Mouse (Mus musculus) MEL (cell line): ENCODE results near the gene Erbb2. TPM values are rescaled to one million over a fixed set of nuclear protein-coding genes. Genes with fewer than 3 reads are reported as not detected.

ENCODE experiments used
- DNase-seq: peaks from one replicate; pipeline ENCODE4 v3.0.0; 2011; ENCODE audit warnings: low read depth, low spot score
- H3K27ac ChIP-seq: 2 replicates; pipeline ENCODE4 v1.5.1; 2012; ENCODE audit warnings: low read depth, mild to moderate bottlenecking, control low read depth, low read length, moderate library complexity; ENCODE audit not compliant: control insufficient read depth
- H3K27me3 ChIP-seq, 2 experiments: fragments of 150-350 bp in 1 of 2; sonication (generic) in 1 of 2; 2 replicates each; pipeline ENCODE4 v1.6.1; 2012; ENCODE audit warnings: low read length in 2 of 2, mild to moderate bottlenecking in 2 of 2, improper control_type of control experiment in 1 of 2, moderate library complexity in 1 of 2; ENCODE audit not compliant: insufficient read depth in 2 of 2, control insufficient read depth in 1 of 2
- H3K36me3 ChIP-seq, 2 experiments: 2 replicates each; pipeline ENCODE4 v1.6.1; 2012 to 2014; ENCODE audit warnings: low read length in 2 of 2, improper control_type of control experiment in 1 of 2, inconsistent platforms in 1 of 2, mild to moderate bottlenecking in 1 of 2; ENCODE audit not compliant: insufficient read depth in 2 of 2, control insufficient read depth in 1 of 2
- H3K4me1 ChIP-seq, 2 experiments: fragments of 150-350 bp in 1 of 2; sonication (generic) in 1 of 2; 2 replicates each; pipeline ENCODE4 v1.6.1; 2012; ENCODE audit warnings: low read length in 2 of 2, improper control_type of control experiment in 1 of 2, mild to moderate bottlenecking in 1 of 2; ENCODE audit not compliant: insufficient read depth in 2 of 2, control insufficient read depth in 1 of 2
- H3K4me3 ChIP-seq, 2 experiments: fragments of 150-350 bp in 1 of 2; sonication (generic) in 1 of 2; 2 replicates each; pipeline ENCODE4 v1.5.1; 2012; ENCODE audit warnings: low read depth in 2 of 2, low read length in 2 of 2, mild to moderate bottlenecking in 2 of 2, moderate library complexity in 2 of 2, control low read depth in 1 of 2, improper control_type of control experiment in 1 of 2; ENCODE audit not compliant: control insufficient read depth in 1 of 2, insufficient read depth in 1 of 2
- H3K79me2 ChIP-seq: 2 replicates; pipeline ENCODE4 v1.6.1; 2012; ENCODE audit warnings: mild to moderate bottlenecking, low read length, moderate library complexity; ENCODE audit not compliant: control insufficient read depth, poor library complexity, insufficient read depth
- H3K9ac ChIP-seq: 2 replicates; pipeline ENCODE4 v1.6.1; 2012; ENCODE audit warnings: low read depth, mild to moderate bottlenecking, control low read depth, low read length, moderate library complexity; ENCODE audit not compliant: control insufficient read depth, poor library complexity, severe bottlenecking
- H3K9me3 ChIP-seq: fragments of 150-350 bp; sonication (generic); replicated peaks from 2 replicates; pipeline ENCODE4 v1.6.1; 2012; ENCODE audit warnings: mild to moderate bottlenecking, low read length, improper control_type of control experiment, moderate library complexity; ENCODE audit not compliant: insufficient read depth
- CHD2 ChIP-seq: IDR thresholded peaks from 2 replicates; pipeline ENCODE4 v1.6.1; 2011; ENCODE audit warnings: low read length, improper control_type of control experiment
- CTCF ChIP-seq, 3 experiments: IDR thresholded peaks in 2 of 3; conservative IDR thresholded peaks in 1 of 3; 2 replicates each; pipeline ENCODE4 v1.5.1; 2011 to 2012; ENCODE audit warnings: low read length in 3 of 3, low read depth in 2 of 3, mild to moderate bottlenecking in 2 of 3, improper control_type of control experiment in 1 of 3, inconsistent platforms in 1 of 3, mixed read lengths in 1 of 3, moderate library complexity in 1 of 3; ENCODE audit not compliant: control insufficient read depth in 1 of 3, insufficient read depth in 1 of 3, poor library complexity in 1 of 3, severe bottlenecking in 1 of 3
- E2F4 ChIP-seq: IDR thresholded peaks from 2 replicates; pipeline ENCODE4 v1.6.1; 2011; ENCODE audit warnings: low read depth, low read length, improper control_type of control experiment, borderline replicate concordance
- GABPA ChIP-seq: IDR thresholded peaks from 2 replicates; pipeline ENCODE4 v1.6.1; 2012; ENCODE audit warnings: low read depth, mild to moderate bottlenecking, inconsistent platforms, low read length, improper control_type of control experiment, moderate library complexity
- HCFC1 ChIP-seq: IDR thresholded peaks from 2 replicates; pipeline ENCODE4 v1.6.1; 2012; ENCODE audit warnings: low read depth, mild to moderate bottlenecking, inconsistent platforms, low read length, improper control_type of control experiment, moderate library complexity
- JUND ChIP-seq: IDR thresholded peaks from 2 replicates; pipeline ENCODE4 v1.6.1; 2011; ENCODE audit warnings: low read depth, mild to moderate bottlenecking, improper control_type of control experiment, low read length
- KAT2A ChIP-seq: conservative IDR thresholded peaks from 2 replicates; pipeline ENCODE4 v1.6.1; 2012; ENCODE audit warnings: low read depth, low read length, improper control_type of control experiment, inconsistent platforms
- MAFK ChIP-seq: IDR thresholded peaks from 2 replicates; pipeline ENCODE4 v1.6.1; 2011; ENCODE audit warnings: low read depth, mild to moderate bottlenecking, low read length, improper control_type of control experiment, borderline replicate concordance
- MAX ChIP-seq: IDR thresholded peaks from 2 replicates; pipeline ENCODE4 v1.6.1; 2011; ENCODE audit warnings: low read length, improper control_type of control experiment
- MXI1 ChIP-seq: IDR thresholded peaks from 2 replicates; pipeline ENCODE4 v1.6.1; 2011; ENCODE audit warnings: mild to moderate bottlenecking, low read depth, low read length, improper control_type of control experiment
- MYB ChIP-seq: IDR thresholded peaks from 2 replicates; pipeline ENCODE4 v1.6.1; 2011; ENCODE audit warnings: mild to moderate bottlenecking, low read depth, low read length, improper control_type of control experiment
- MYC ChIP-seq: IDR thresholded peaks from 2 replicates; pipeline ENCODE4 v1.6.1; 2011; ENCODE audit warnings: low read depth, mild to moderate bottlenecking, low read length, improper control_type of control experiment, moderate library complexity
- NELFE ChIP-seq: IDR thresholded peaks from 2 replicates; pipeline ENCODE4 v1.6.1; 2011; ENCODE audit warnings: low read depth, low read length, improper control_type of control experiment
- POLR2A ChIP-seq, 2 experiments: IDR thresholded peaks; 2 replicates each; pipeline ENCODE4 v1.6.1; 2011 to 2012; ENCODE audit warnings: low read length in 2 of 2, mild to moderate bottlenecking in 2 of 2, control low read depth in 1 of 2, improper control_type of control experiment in 1 of 2, low read depth in 1 of 2, moderate library complexity in 1 of 2; ENCODE audit not compliant: control insufficient read depth in 1 of 2, insufficient read depth in 1 of 2, poor library complexity in 1 of 2
- POLR2AphosphoS2 ChIP-seq: IDR thresholded peaks from 2 replicates; pipeline ENCODE4 v1.6.1; 2011; ENCODE audit warnings: low read length, improper control_type of control experiment
- RAD21 ChIP-seq: IDR thresholded peaks from 2 replicates; pipeline ENCODE4 v1.6.1; 2011; ENCODE audit warnings: mild to moderate bottlenecking, low read depth, low read length, improper control_type of control experiment
- SIN3A ChIP-seq: IDR thresholded peaks from 2 replicates; pipeline ENCODE4 v1.6.1; 2012; ENCODE audit warnings: low read length, improper control_type of control experiment, inconsistent platforms
- SMC3 ChIP-seq: IDR thresholded peaks from 2 replicates; pipeline ENCODE4 v1.6.1; 2011; ENCODE audit warnings: low read depth, low read length, improper control_type of control experiment
- TBP ChIP-seq: IDR thresholded peaks from 2 replicates; pipeline ENCODE4 v1.8.0; 2011; ENCODE audit warnings: low read depth, low read length, improper control_type of control experiment
- TCF12 ChIP-seq: IDR thresholded peaks from 2 replicates; pipeline ENCODE4 v1.6.1; 2014; ENCODE audit warnings: low read depth, mild to moderate bottlenecking, inconsistent platforms, low read length, improper control_type of control experiment, moderate library complexity
- UBTF ChIP-seq: IDR thresholded peaks from 2 replicates; pipeline ENCODE4 v1.6.1; 2012; ENCODE audit warnings: low read depth, mild to moderate bottlenecking, inconsistent platforms, low read length, improper control_type of control experiment, moderate library complexity, borderline replicate concordance; ENCODE audit not compliant: insufficient read depth
- USF1 ChIP-seq: IDR thresholded peaks from 2 replicates; pipeline ENCODE4 v1.6.1; 2014; ENCODE audit warnings: low read depth, mild to moderate bottlenecking, inconsistent platforms, low read length, improper control_type of control experiment, moderate library complexity
- USF2 ChIP-seq, 2 experiments: IDR thresholded peaks; 2 replicates each; pipeline ENCODE4 v1.6.1; 2011 to 2012; ENCODE audit warnings: improper control_type of control experiment in 2 of 2, low read length in 2 of 2, borderline replicate concordance in 1 of 2, inconsistent platforms in 1 of 2, low read depth in 1 of 2, mild to moderate bottlenecking in 1 of 2; ENCODE audit not compliant: insufficient read depth in 1 of 2
- ZC3H11A ChIP-seq: IDR thresholded peaks from 2 replicates; pipeline ENCODE4 v1.6.1; 2012; ENCODE audit warnings: low read depth, mild to moderate bottlenecking, inconsistent platforms, low read length, improper control_type of control experiment
- ZKSCAN1 ChIP-seq: IDR thresholded peaks from 2 replicates; pipeline ENCODE4 v1.6.1; 2012; ENCODE audit warnings: low read depth, mild to moderate bottlenecking, inconsistent platforms, low read length, improper control_type of control experiment, moderate library complexity
- ZMIZ1 ChIP-seq: IDR thresholded peaks from 2 replicates; pipeline ENCODE4 v1.6.1; 2012; ENCODE audit warnings: low read depth, mild to moderate bottlenecking, inconsistent platforms, low read length, improper control_type of control experiment, moderate library complexity
- polyA plus RNA-seq, 2 experiments: library from polyadenylated mRNA; stranded (reverse) in 1 of 2; unstranded in 1 of 2; fragments of >175 nt in 1 of 2; fragments of >200 nt in 1 of 2; gene quantifications; 2 replicates each; pipeline versions ENCODE4 v1.2.1 to v1.2.4; 2012; ENCODE audit warnings: low replicate concordance in 2 of 2, low read depth in 1 of 2; ENCODE audit not compliant: insufficient read length in 2 of 2, insufficient read depth in 1 of 2, missing spikeins in 1 of 2
- total RNA-seq: library from RNA; depleted of rRNA; stranded (reverse); fragments of 300-350 nt; gene quantifications from 2 replicates; pipeline ENCODE4 v1.2.3, GENCODE M21; 2012

The Erbb2 gene
- total and polyA plus RNA-seq, 3 experiments = not detected

GRCm38 (mm10) chr11:98459860-98460259 lies 47.6 kb downstream of the Erbb2 start:
- TF ChIP-seq RAD21 (no peak), MAFK (no peak), USF2 (IDR thresholded peaks at IDR 0.05; ENCODE audit: borderline replicate concordance in 1 of 2, insufficient read depth in 1 of 2, low read depth in 1 of 2, low read length in 2 of 2) (no peak), MYC (no peak), TCF12 (no peak), UBTF (no peak), USF1 (no peak), TBP (no peak), KAT2A (no peak), CHD2 (no peak), GABPA (no peak), MAX (no peak), ZKSCAN1 (no peak), SIN3A (no peak), NELFE (no peak), SMC3 (no peak), MXI1 (no peak), E2F4 (no peak), CTCF (IDR thresholded peaks at IDR 0.05 in 2 of 3, conservative IDR thresholded peaks at IDR 0.05 in 1 of 3; ENCODE audit: control insufficient read depth in 1 of 3, insufficient read depth in 1 of 3, low read depth in 2 of 3, low read length in 3 of 3, poor library complexity in 1 of 3, severe bottlenecking in 1 of 3) (no peak), JUND (no peak)
- H3K27ac ChIP-seq = no peak overlapping the region
- no peak for DNase-seq
- H3K36me3 ChIP-seq = peaks cover 0 to 2% of the 10 kb centered on the region in 2 experiments; a peak in 1 of 4 replicates
- H3K9ac ChIP-seq = no peak overlapping the region
- H3K4me1 ChIP-seq = peaks cover 0 to 10% of the 10 kb centered on the region in 2 experiments; a peak in 1 of 4 replicates
- H3K4me3 ChIP-seq = no peak overlapping the region
- H3K9me3 ChIP-seq = no peaks in the 10 kb centered on the region
- H3K27me3 ChIP-seq = peaks cover 0 to 4% of the 10 kb centered on the region in 2 experiments; a peak in 2 of 4 replicates
- H3K79me2 ChIP-seq = no peaks in the 10 kb centered on the region; the same call in 1 of the 2 replicates

- no peak for TF ChIP-seq E2F4
- TF ChIP-seq JUND = no peak
- no peak for TF ChIP-seq ZMIZ1
- TF ChIP-seq POLR2AphosphoS2 = no peak
- TF ChIP-seq MAX = no peak
- TF ChIP-seq USF1 = no peak
- no peak for TF ChIP-seq ZKSCAN1
- TF ChIP-seq MAFK = no peak
- no peak for TF ChIP-seq HCFC1
- TF ChIP-seq CHD2 = no peak
- TF ChIP-seq POLR2A (IDR thresholded peaks at IDR 0.05; ENCODE audit: control insufficient read depth in 1 of 2, insufficient read depth in 1 of 2, low read depth in 1 of 2, low read length in 2 of 2, poor library complexity in 1 of 2) = no peak
- no peak for TF ChIP-seq UBTF
- TF ChIP-seq MYB = no peak
- TF ChIP-seq ZC3H11A = no peak
- no peak for TF ChIP-seq SIN3A
- peaks cover 3 to 4% of the 10 kb centered on the region in 2 experiments for H3K27me3 ChIP-seq
- peaks cover 0 to 2% of the 10 kb centered on the region in 2 experiments; a peak in 1 of 4 replicates for H3K36me3 ChIP-seq
- no peak for DNase-seq
- H3K27ac ChIP-seq = no peak overlapping the region
- no peaks in the 10 kb centered on the region; the same call in 1 of the 2 replicates for H3K79me2 ChIP-seq
- no peaks in the 10 kb centered on the region for H3K9me3 ChIP-seq
- H3K9ac ChIP-seq = no peak overlapping the region
- peaks cover 0 to 10% of the 10 kb centered on the region in 2 experiments; a peak in 1 of 4 replicates for H3K4me1 ChIP-seq
- H3K4me3 ChIP-seq = no peak overlapping the region
These were observed 48.9 kb downstream of the Erbb2 start for GRCm38 (mm10) chr11:98461109-98461720.
